Mouse (Mus musculus) MEL (cell line): ENCODE data around the gene Tmem219. TPM values are rescaled to one million over a fixed set of nuclear protein-coding genes. Genes with fewer than 3 reads are reported as not detected.

Experiments
- DNase-seq: peaks from one replicate; pipeline ENCODE4 v3.0.0; 2011; ENCODE audit warnings: low read depth, low spot score
- H3K27ac ChIP-seq: 2 replicates; pipeline ENCODE4 v1.5.1; 2012; ENCODE audit warnings: low read depth, mild to moderate bottlenecking, control low read depth, low read length, moderate library complexity; ENCODE audit not compliant: control insufficient read depth
- H3K27me3 ChIP-seq, 2 experiments: fragments of 150-350 bp in 1 of 2; sonication (generic) in 1 of 2; 2 replicates each; pipeline ENCODE4 v1.6.1; 2012; ENCODE audit warnings: low read length in 2 of 2, mild to moderate bottlenecking in 2 of 2, improper control_type of control experiment in 1 of 2, moderate library complexity in 1 of 2; ENCODE audit not compliant: insufficient read depth in 2 of 2, control insufficient read depth in 1 of 2
- H3K36me3 ChIP-seq, 2 experiments: 2 replicates each; pipeline ENCODE4 v1.6.1; 2012 to 2014; ENCODE audit warnings: low read length in 2 of 2, improper control_type of control experiment in 1 of 2, inconsistent platforms in 1 of 2, mild to moderate bottlenecking in 1 of 2; ENCODE audit not compliant: insufficient read depth in 2 of 2, control insufficient read depth in 1 of 2
- H3K4me1 ChIP-seq, 2 experiments: fragments of 150-350 bp in 1 of 2; sonication (generic) in 1 of 2; 2 replicates each; pipeline ENCODE4 v1.6.1; 2012; ENCODE audit warnings: low read length in 2 of 2, improper control_type of control experiment in 1 of 2, mild to moderate bottlenecking in 1 of 2; ENCODE audit not compliant: insufficient read depth in 2 of 2, control insufficient read depth in 1 of 2
- H3K4me3 ChIP-seq, 2 experiments: fragments of 150-350 bp in 1 of 2; sonication (generic) in 1 of 2; 2 replicates each; pipeline ENCODE4 v1.5.1; 2012; ENCODE audit warnings: low read depth in 2 of 2, low read length in 2 of 2, mild to moderate bottlenecking in 2 of 2, moderate library complexity in 2 of 2, control low read depth in 1 of 2, improper control_type of control experiment in 1 of 2; ENCODE audit not compliant: control insufficient read depth in 1 of 2, insufficient read depth in 1 of 2
- H3K79me2 ChIP-seq: 2 replicates; pipeline ENCODE4 v1.6.1; 2012; ENCODE audit warnings: mild to moderate bottlenecking, low read length, moderate library complexity; ENCODE audit not compliant: control insufficient read depth, poor library complexity, insufficient read depth
- H3K9ac ChIP-seq: 2 replicates; pipeline ENCODE4 v1.6.1; 2012; ENCODE audit warnings: low read depth, mild to moderate bottlenecking, control low read depth, low read length, moderate library complexity; ENCODE audit not compliant: control insufficient read depth, poor library complexity, severe bottlenecking
- H3K9me3 ChIP-seq: fragments of 150-350 bp; sonication (generic); replicated peaks from 2 replicates; pipeline ENCODE4 v1.6.1; 2012; ENCODE audit warnings: mild to moderate bottlenecking, low read length, improper control_type of control experiment, moderate library complexity; ENCODE audit not compliant: insufficient read depth
- BHLHE40 ChIP-seq: IDR thresholded peaks from 2 replicates; pipeline ENCODE4 v1.6.1; 2012; ENCODE audit warnings: low read depth, mild to moderate bottlenecking, inconsistent platforms, low read length, improper control_type of control experiment, borderline replicate concordance
- CHD1 ChIP-seq: IDR thresholded peaks from 2 replicates; pipeline ENCODE4 v1.6.1; 2012; ENCODE audit warnings: low read depth, mild to moderate bottlenecking, inconsistent platforms, low read length, improper control_type of control experiment
- CHD2 ChIP-seq: IDR thresholded peaks from 2 replicates; pipeline ENCODE4 v1.6.1; 2011; ENCODE audit warnings: low read length, improper control_type of control experiment
- CTCF ChIP-seq, 3 experiments: IDR thresholded peaks in 2 of 3; conservative IDR thresholded peaks in 1 of 3; 2 replicates each; pipeline ENCODE4 v1.5.1; 2011 to 2012; ENCODE audit warnings: low read length in 3 of 3, low read depth in 2 of 3, mild to moderate bottlenecking in 2 of 3, improper control_type of control experiment in 1 of 3, inconsistent platforms in 1 of 3, mixed read lengths in 1 of 3, moderate library complexity in 1 of 3; ENCODE audit not compliant: control insufficient read depth in 1 of 3, insufficient read depth in 1 of 3, poor library complexity in 1 of 3, severe bottlenecking in 1 of 3
- E2F4 ChIP-seq: IDR thresholded peaks from 2 replicates; pipeline ENCODE4 v1.6.1; 2011; ENCODE audit warnings: low read depth, low read length, improper control_type of control experiment, borderline replicate concordance
- ELF1 ChIP-seq: IDR thresholded peaks from 2 replicates; pipeline ENCODE4 v1.6.1; 2014; ENCODE audit warnings: low read depth, mild to moderate bottlenecking, inconsistent platforms, low read length, improper control_type of control experiment, moderate library complexity
- EP300 ChIP-seq, 2 experiments: IDR thresholded peaks; 2 replicates each; pipeline ENCODE4 v1.6.1; 2011; ENCODE audit warnings: improper control_type of control experiment in 2 of 2, low read length in 2 of 2, low read depth in 1 of 2, mild to moderate bottlenecking in 1 of 2
- ETS1 ChIP-seq: IDR thresholded peaks from 2 replicates; pipeline ENCODE4 v1.6.1; 2012; ENCODE audit warnings: low read depth, mild to moderate bottlenecking, inconsistent platforms, low read length, improper control_type of control experiment, moderate library complexity
- GATA1 ChIP-seq: IDR thresholded peaks from 2 replicates; pipeline ENCODE4 v1.6.1; 2011; ENCODE audit warnings: low read depth, low read length, improper control_type of control experiment
- HCFC1 ChIP-seq: IDR thresholded peaks from 2 replicates; pipeline ENCODE4 v1.6.1; 2012; ENCODE audit warnings: low read depth, mild to moderate bottlenecking, inconsistent platforms, low read length, improper control_type of control experiment, moderate library complexity
- JUND ChIP-seq: IDR thresholded peaks from 2 replicates; pipeline ENCODE4 v1.6.1; 2011; ENCODE audit warnings: low read depth, mild to moderate bottlenecking, improper control_type of control experiment, low read length
- KAT2A ChIP-seq: conservative IDR thresholded peaks from 2 replicates; pipeline ENCODE4 v1.6.1; 2012; ENCODE audit warnings: low read depth, low read length, improper control_type of control experiment, inconsistent platforms
- MAFK ChIP-seq: IDR thresholded peaks from 2 replicates; pipeline ENCODE4 v1.6.1; 2011; ENCODE audit warnings: low read depth, mild to moderate bottlenecking, low read length, improper control_type of control experiment, borderline replicate concordance
- MAX ChIP-seq: IDR thresholded peaks from 2 replicates; pipeline ENCODE4 v1.6.1; 2011; ENCODE audit warnings: low read length, improper control_type of control experiment
- MAZ ChIP-seq: IDR thresholded peaks from 2 replicates; pipeline ENCODE4 v1.6.1; 2012; ENCODE audit warnings: low read depth, mild to moderate bottlenecking, inconsistent platforms, low read length, improper control_type of control experiment
- MEF2A ChIP-seq: IDR thresholded peaks from 2 replicates; pipeline ENCODE4 v1.6.1; 2014; ENCODE audit warnings: low read depth, mild to moderate bottlenecking, inconsistent platforms, low read length, improper control_type of control experiment; ENCODE audit not compliant: poor library complexity, insufficient replicate concordance, severe bottlenecking; ENCODE audit errors: extremely low read depth
- MXI1 ChIP-seq: IDR thresholded peaks from 2 replicates; pipeline ENCODE4 v1.6.1; 2011; ENCODE audit warnings: mild to moderate bottlenecking, low read depth, low read length, improper control_type of control experiment
- MYB ChIP-seq: IDR thresholded peaks from 2 replicates; pipeline ENCODE4 v1.6.1; 2011; ENCODE audit warnings: mild to moderate bottlenecking, low read depth, low read length, improper control_type of control experiment
- MYC ChIP-seq: IDR thresholded peaks from 2 replicates; pipeline ENCODE4 v1.6.1; 2011; ENCODE audit warnings: low read depth, mild to moderate bottlenecking, low read length, improper control_type of control experiment, moderate library complexity
- NELFE ChIP-seq: IDR thresholded peaks from 2 replicates; pipeline ENCODE4 v1.6.1; 2011; ENCODE audit warnings: low read depth, low read length, improper control_type of control experiment
- NRF1 ChIP-seq: IDR thresholded peaks from 2 replicates; pipeline ENCODE4 v1.6.1; 2014; ENCODE audit warnings: low read depth, mild to moderate bottlenecking, inconsistent platforms, low read length, improper control_type of control experiment, moderate library complexity; ENCODE audit not compliant: poor library complexity, insufficient read depth, severe bottlenecking
- POLR2A ChIP-seq, 2 experiments: IDR thresholded peaks; 2 replicates each; pipeline ENCODE4 v1.6.1; 2011 to 2012; ENCODE audit warnings: low read length in 2 of 2, mild to moderate bottlenecking in 2 of 2, control low read depth in 1 of 2, improper control_type of control experiment in 1 of 2, low read depth in 1 of 2, moderate library complexity in 1 of 2; ENCODE audit not compliant: control insufficient read depth in 1 of 2, insufficient read depth in 1 of 2, poor library complexity in 1 of 2
- POLR2AphosphoS2 ChIP-seq: IDR thresholded peaks from 2 replicates; pipeline ENCODE4 v1.6.1; 2011; ENCODE audit warnings: low read length, improper control_type of control experiment
- POLR2AphosphoS5 ChIP-seq: IDR thresholded peaks from 2 replicates; pipeline ENCODE4 v1.6.1; 2012; ENCODE audit warnings: low read depth, borderline replicate concordance, mild to moderate bottlenecking, inconsistent platforms, low read length, moderate library complexity, mixed read lengths
- RAD21 ChIP-seq: IDR thresholded peaks from 2 replicates; pipeline ENCODE4 v1.6.1; 2011; ENCODE audit warnings: mild to moderate bottlenecking, low read depth, low read length, improper control_type of control experiment
- RCOR1 ChIP-seq: IDR thresholded peaks from 2 replicates; pipeline ENCODE4 v1.6.1; 2012; ENCODE audit warnings: low read depth, mild to moderate bottlenecking, inconsistent platforms, low read length, improper control_type of control experiment
- SIN3A ChIP-seq: IDR thresholded peaks from 2 replicates; pipeline ENCODE4 v1.6.1; 2012; ENCODE audit warnings: low read length, improper control_type of control experiment, inconsistent platforms
- SMC3 ChIP-seq: IDR thresholded peaks from 2 replicates; pipeline ENCODE4 v1.6.1; 2011; ENCODE audit warnings: low read depth, low read length, improper control_type of control experiment
- TAL1 ChIP-seq: IDR thresholded peaks from 2 replicates; pipeline ENCODE4 v1.6.1; 2012; ENCODE audit warnings: mild to moderate bottlenecking, inconsistent platforms, low read length, moderate library complexity, mixed read lengths
- TBP ChIP-seq: IDR thresholded peaks from 2 replicates; pipeline ENCODE4 v1.8.0; 2011; ENCODE audit warnings: low read depth, low read length, improper control_type of control experiment
- TCF12 ChIP-seq: IDR thresholded peaks from 2 replicates; pipeline ENCODE4 v1.6.1; 2014; ENCODE audit warnings: low read depth, mild to moderate bottlenecking, inconsistent platforms, low read length, improper control_type of control experiment, moderate library complexity
- UBTF ChIP-seq: IDR thresholded peaks from 2 replicates; pipeline ENCODE4 v1.6.1; 2012; ENCODE audit warnings: low read depth, mild to moderate bottlenecking, inconsistent platforms, low read length, improper control_type of control experiment, moderate library complexity, borderline replicate concordance; ENCODE audit not compliant: insufficient read depth
- USF1 ChIP-seq: IDR thresholded peaks from 2 replicates; pipeline ENCODE4 v1.6.1; 2014; ENCODE audit warnings: low read depth, mild to moderate bottlenecking, inconsistent platforms, low read length, improper control_type of control experiment, moderate library complexity
- USF2 ChIP-seq, 2 experiments: IDR thresholded peaks; 2 replicates each; pipeline ENCODE4 v1.6.1; 2011 to 2012; ENCODE audit warnings: improper control_type of control experiment in 2 of 2, low read length in 2 of 2, borderline replicate concordance in 1 of 2, inconsistent platforms in 1 of 2, low read depth in 1 of 2, mild to moderate bottlenecking in 1 of 2; ENCODE audit not compliant: insufficient read depth in 1 of 2
- ZC3H11A ChIP-seq: IDR thresholded peaks from 2 replicates; pipeline ENCODE4 v1.6.1; 2012; ENCODE audit warnings: low read depth, mild to moderate bottlenecking, inconsistent platforms, low read length, improper control_type of control experiment
- ZKSCAN1 ChIP-seq: IDR thresholded peaks from 2 replicates; pipeline ENCODE4 v1.6.1; 2012; ENCODE audit warnings: low read depth, mild to moderate bottlenecking, inconsistent platforms, low read length, improper control_type of control experiment, moderate library complexity
- ZMIZ1 ChIP-seq: IDR thresholded peaks from 2 replicates; pipeline ENCODE4 v1.6.1; 2012; ENCODE audit warnings: low read depth, mild to moderate bottlenecking, inconsistent platforms, low read length, improper control_type of control experiment, moderate library complexity
- ZNF384 ChIP-seq: IDR thresholded peaks from 2 replicates; pipeline ENCODE4 v1.6.1; 2012; ENCODE audit warnings: low read depth, mild to moderate bottlenecking, inconsistent platforms, low read length, improper control_type of control experiment
- polyA plus RNA-seq, 2 experiments: library from polyadenylated mRNA; stranded (reverse) in 1 of 2; unstranded in 1 of 2; fragments of >175 nt in 1 of 2; fragments of >200 nt in 1 of 2; gene quantifications; 2 replicates each; pipeline versions ENCODE4 v1.2.1 to v1.2.4; 2012; ENCODE audit warnings: low replicate concordance in 2 of 2, low read depth in 1 of 2; ENCODE audit not compliant: insufficient read length in 2 of 2, insufficient read depth in 1 of 2, missing spikeins in 1 of 2
- total RNA-seq: library from RNA; depleted of rRNA; stranded (reverse); fragments of 300-350 nt; gene quantifications from 2 replicates; pipeline ENCODE4 v1.2.3, GENCODE M21; 2012

The Tmem219 gene
- total and polyA plus RNA-seq, 3 experiments = 18.0 to 34.5 TPM; not detected in 1

DNA sequence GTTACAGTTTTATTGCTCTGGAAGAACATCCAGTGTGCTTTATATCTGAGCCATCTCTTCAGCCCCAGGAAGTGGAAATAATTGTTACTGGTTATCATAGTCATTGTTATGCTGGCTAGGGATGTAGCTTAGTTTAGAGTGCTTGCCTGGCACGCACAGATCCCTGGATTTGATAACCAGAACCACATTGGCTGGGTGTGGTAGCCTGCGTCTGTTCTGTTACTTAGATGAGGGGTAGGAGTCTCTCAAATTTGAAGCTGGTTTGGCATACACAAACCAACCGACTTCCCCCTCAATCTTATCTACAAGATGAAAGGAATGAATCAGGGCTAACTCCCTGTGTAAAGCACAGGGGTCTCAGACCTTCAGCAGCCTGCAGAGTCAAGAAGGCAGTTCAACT, 3.6 kb upstream of the Tmem219 start:
- DNase-seq = peak; percentile 83
- Histone ChIP-seq H3K9me3 (no peaks in the 10 kb centered on the region), H3K4me1 (peaks cover 20 to 31% of the 10 kb centered on the region in 2 experiments), H3K79me2 (peaks cover 14% of the 10 kb centered on the region), H3K36me3 (peaks cover 0 to 23% of the 10 kb centered on the region in 2 experiments; a peak in 2 of 4 replicates), H3K27ac (peak overlapping the region; percentile 56), H3K9ac (no peak overlapping the region), H3K4me3 (no peak overlapping the region), H3K27me3 (no peaks in the 10 kb centered on the region)
- TF ChIP-seq USF2 (IDR thresholded peaks at IDR 0.05; ENCODE audit: borderline replicate concordance in 1 of 2, insufficient read depth in 1 of 2, low read depth in 1 of 2, low read length in 2 of 2) (no peak), NELFE (no peak), USF1 (no peak), CHD2 (no peak), UBTF (no peak), JUND (no peak), CTCF (IDR thresholded peaks at IDR 0.05 in 2 of 3, conservative IDR thresholded peaks at IDR 0.05 in 1 of 3; ENCODE audit: control insufficient read depth in 1 of 3, insufficient read depth in 1 of 3, low read depth in 2 of 3, low read length in 3 of 3, poor library complexity in 1 of 3, severe bottlenecking in 1 of 3) (no peak), POLR2A (IDR thresholded peaks at IDR 0.05; ENCODE audit: control insufficient read depth in 1 of 2, insufficient read depth in 1 of 2, low read depth in 1 of 2, low read length in 2 of 2, poor library complexity in 1 of 2) (no peak), ZKSCAN1 (no peak), RCOR1 (peak; percentile 86), TBP (no peak), GATA1 (peak; percentile 97), ZMIZ1 (no peak), MAX (no peak), TAL1 (no peak), ZC3H11A (no peak), MYC (no peak), POLR2AphosphoS5 (no peak), HCFC1 (no peak), EP300 (IDR thresholded peaks at IDR 0.05; ENCODE audit: low read depth in 1 of 2, low read length in 2 of 2) (peak; percentile 53 to 76), MXI1 (no peak; the same call in 1 of the 2 replicates), ELF1 (no peak), POLR2AphosphoS2 (no peak), ZNF384 (no peak; the same call in 1 of the 2 replicates), MAFK (no peak), NRF1 (no peak), RAD21 (no peak), CHD1 (no peak), SIN3A (peak; percentile 74; the same call in 1 of the 2 replicates), MEF2A (no peak), ETS1 (peak; percentile 78), SMC3 (no peak), TCF12 (peak; percentile 24; the same call in 1 of the 2 replicates), KAT2A (no peak), E2F4 (no peak), MYB (peak; percentile 40; the same call in 1 of the 2 replicates), MAZ (no peak), BHLHE40 (peak; percentile 77)
